Mouse (Mus musculus) left cerebral cortex, postnatal 4 days (tissue): ENCODE results near the gene Igfbpl1. TPM values are rescaled to one million over a fixed set of nuclear protein-coding genes. Genes with fewer than 3 reads are reported as not detected.

Source experiments
- DNase-seq: peaks from one replicate; pipeline ENCODE4 v3.0.0-alpha.2; 2022
- intact Hi-C: fragments of 180-260 bp; cut with DNase I; formaldehyde crosslinking; loops from one replicate; pipeline ENCODE4 v1.15.1; 2025
- total RNA-seq, 2 experiments: library from RNA; stranded (reverse); gene quantifications; 2 replicates each; pipeline ENCODE4 v1.2.3; 2021

The Igfbpl1 gene
- 10 to 100 TPM; 35.5 to 36.2 TPM for total RNA-seq

DNA sequence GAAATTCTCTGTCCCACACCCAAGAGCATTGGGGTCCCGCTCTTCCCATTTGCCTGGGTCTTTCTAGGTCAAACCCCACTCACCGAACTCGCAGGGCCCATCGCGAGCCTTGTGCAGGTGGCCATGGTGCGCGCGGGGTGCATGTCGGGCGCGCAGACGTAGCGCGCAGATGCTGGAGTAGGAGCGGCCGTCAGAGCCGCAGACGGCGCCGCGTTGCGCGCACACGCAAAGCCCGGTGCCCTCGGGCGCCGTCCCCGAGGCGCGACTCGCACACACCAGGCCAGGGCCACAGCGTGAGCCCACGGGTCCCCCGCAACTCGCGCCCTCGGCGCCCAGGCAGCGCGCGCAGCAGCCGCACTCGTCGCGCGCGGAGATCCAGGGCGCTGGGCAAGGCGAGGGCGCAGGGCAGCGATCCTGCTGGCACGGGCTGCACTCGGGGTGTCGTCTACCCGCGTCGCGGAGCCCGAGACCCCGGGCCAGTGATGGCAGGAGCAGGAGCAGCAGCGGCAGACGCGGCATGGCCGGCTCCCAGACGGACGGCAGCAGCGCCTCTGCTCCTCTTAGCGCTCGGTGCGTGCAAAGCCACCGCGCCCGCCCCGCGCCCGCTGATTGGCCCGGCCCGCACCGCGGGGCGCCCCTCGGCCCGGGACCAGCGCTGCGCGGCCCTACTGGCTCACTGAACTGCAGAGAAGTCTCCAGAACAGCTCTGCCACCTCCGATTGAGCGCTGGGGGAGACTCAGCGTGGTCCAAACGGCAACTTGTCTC lies at the start of gene Igfbpl1:
Igfbpl1 (minus strand) TSS at position 649 of the 766 bp plus-strand sequence.
- peak; percentile 79 for DNase-seq
- intact Hi-C loops: no loop called here

DNA sequence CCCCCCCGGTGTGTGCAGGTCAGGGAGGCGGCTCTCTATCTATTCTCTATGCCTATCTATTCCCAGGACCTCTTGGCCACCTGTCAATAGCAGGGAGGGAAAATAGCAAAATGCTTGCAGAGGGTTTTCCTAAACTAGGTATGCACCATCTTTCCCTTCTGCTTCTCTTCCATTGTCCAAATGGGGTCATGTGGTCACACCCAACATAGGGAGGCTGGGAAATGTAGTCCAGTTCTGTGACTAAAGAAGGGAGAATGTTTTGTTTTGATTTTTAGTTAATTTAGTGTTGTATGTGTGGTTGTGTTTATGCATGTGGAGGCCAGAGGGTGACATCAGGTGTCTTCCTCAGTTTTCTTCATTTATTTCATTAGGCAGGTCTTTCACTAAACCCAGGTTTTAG lies 45.4 kb upstream of the Igfbpl1 start:
- no peak for DNase-seq
- intact Hi-C loops: no loop called here

DNA sequence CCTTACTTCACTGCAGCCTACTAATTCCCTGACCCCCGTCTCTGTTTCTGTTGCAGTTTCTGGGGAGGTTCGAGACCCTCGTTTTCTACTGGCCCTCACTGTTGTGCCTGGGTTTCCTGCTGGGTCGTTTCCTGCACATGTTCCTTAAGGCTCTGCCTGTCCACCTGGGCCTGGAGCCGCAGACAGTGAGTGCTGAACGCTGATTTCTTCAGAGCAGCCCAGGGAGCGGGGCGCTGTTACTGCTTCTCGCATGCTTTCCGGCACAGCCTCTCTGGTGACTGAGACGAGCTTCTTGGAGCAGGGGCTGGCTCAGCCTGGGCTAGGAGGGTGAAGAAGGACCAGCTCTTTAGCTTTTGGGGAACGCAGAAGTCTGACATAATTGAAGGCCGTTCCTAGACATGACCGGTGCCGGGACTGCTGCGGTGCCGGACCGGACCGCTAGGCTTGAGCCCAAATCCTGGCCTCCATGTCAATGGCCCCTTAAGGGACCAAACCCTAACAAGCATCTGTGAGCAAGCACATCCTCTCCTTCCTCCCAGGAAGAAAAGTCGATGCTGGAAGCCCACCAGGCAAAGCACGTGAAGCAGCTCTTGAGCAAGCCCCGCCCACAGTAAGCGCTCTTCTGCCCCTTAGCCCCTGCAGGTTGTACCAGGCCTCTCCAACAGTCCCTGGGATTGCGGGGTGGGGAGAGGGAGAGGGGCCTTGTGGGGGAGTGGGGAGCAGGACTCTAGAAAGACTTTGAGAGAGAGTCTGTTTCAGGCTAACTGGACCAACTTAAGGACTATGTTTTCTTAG lies 42.5 kb upstream of the Igfbpl1 start:
- DNase-seq: no peak
- intact Hi-C loops: no loop called here

DNA sequence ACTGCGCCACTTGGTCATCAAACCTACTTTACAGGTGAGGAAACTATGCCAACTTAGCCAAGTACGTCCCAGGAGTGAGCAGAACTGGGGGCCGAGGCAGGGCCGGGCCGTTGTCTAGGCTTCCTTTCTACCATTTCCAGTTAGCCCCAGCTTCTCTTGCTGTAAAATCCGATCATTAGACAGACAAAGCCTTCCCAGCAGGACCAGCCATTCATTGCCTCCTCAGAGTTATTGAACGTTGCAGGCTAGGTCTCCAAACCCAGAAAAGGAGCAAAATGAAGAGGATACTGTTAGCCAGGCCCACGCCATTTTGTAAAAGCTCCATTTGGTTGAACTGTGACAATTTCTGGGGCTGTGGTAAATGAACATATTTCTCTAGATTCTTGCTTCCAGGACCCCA lies 40.7 kb upstream of the Igfbpl1 start:
- intact Hi-C loops: no loop called here

DNA sequence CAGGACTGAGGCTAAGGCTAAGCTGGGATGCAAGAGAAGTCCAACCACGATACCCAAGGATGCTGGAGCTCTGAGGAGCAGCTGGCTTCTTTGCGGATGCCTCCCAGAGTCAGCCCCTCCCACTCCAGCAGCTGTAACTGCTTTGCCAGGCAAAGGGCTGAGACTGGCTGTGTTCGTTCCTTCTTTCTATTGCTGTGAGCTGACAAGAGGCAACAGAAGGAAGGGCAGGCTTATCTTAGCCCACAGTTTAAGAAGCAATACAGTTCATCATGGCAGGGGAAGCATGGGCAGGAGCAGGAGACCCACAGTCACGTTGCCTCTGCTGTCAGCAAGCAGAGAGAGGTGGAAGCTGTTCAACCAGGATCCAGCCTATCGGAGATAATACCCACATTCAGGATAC lies 34.4 kb upstream of the Igfbpl1 start:
- no peak for DNase-seq
- intact Hi-C loops: no loop called here

More for the DNA sequence above, 40.7 kb upstream of the Igfbpl1 start:
- no peak for DNase-seq

DNA sequence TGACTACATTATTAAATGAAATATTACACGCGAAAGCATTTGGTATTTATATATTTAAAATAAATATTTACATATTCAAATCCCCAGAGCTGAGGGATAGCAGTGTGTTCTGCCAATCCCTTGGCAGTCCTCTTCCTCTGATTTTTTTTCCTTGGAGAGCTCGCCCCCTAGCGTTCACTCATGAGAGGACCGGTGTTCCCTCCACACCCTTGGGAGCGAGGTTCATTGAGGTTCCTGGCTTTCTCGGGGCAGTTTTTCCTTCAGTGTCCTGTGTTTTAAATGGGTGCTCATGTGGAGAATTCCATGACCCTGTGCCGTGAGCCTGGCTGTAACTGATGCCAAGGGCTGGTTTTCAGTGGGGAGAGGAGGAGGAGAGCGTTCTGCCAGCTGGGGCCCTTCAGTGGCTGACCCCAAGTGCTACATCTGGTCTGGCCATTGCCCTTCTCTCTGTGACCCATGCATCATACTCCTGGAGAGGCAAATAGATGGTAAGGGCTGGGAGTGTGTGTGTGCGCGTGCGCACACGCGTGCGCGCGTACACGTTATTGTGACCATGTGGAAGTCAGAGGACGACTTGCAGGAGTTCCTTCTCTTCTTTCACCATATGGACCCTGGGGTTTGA lies 29.2 kb upstream of the Igfbpl1 start:
- DNase-seq: peak; percentile 81
- intact Hi-C loops: loop anchor here (10.0 kb wide), 1 partner anchor 441 kb away; no protein-coding TSS in a partner anchor

DNA sequence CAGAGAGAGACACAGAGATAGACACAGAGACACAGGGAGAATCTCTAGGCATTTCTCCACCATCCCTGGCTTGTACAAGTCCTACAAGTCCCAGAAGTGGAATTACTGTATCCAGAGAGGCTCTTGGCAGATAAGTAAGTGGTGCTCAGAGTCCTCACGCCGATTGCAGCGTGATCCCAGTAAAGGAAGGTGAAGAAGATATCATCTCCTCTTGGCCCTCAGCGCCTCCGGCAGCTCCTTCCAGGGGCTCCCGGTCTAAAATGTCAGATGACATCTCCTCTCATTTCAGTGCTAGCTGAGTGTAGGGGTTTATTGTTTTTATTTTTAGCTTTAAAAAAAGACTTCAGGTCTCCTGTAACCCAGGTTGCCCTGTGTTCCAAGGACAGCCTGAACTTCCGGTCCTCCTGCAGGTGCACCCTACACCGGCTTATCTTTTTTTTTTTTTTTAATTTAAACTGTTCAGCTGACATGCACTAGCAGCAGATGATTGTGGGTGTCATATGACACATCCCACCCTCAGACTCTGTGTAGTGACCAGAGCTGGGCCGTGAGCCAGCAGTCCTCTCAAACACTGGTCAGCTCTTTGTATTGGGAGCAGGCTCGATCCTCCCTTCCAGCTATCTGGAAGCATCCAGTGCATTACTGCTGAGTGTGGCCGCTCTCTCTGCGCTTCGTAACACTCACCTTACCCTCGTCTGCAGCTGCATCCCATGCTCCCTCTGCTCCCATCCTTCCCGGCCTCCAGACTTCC lies 26.9 kb upstream of the Igfbpl1 start:
- intact Hi-C loops: loop anchor here (10.0 kb wide), 1 partner anchor 439 kb away; no protein-coding TSS in a partner anchor
- DNase-seq: no peak

DNA sequence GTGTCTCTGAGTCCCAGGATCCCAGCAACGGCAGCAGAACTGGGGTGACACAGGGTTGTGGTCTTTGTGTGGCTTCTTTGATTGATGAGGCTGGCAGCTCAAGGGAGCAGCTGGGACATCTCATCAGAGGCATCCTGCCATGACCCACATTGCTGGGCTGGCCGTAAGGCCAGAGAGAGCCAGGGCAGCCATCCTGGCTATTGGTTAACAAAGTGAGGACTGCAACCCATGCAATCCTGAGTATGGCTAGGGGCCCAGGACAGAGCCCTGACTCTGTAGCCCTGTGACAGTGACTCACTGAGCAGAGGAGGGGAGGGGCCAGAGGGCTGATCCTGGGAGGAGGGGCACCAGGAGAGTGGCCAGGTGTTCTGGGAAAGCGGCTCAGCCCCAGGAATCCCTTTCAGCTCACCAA lies 24.9 kb upstream of the Igfbpl1 start:
- intact Hi-C loops: loop anchor here (10.0 kb wide), 1 partner anchor 437 kb away; no protein-coding TSS in a partner anchor
- DNase-seq: peak; percentile 21

DNA sequence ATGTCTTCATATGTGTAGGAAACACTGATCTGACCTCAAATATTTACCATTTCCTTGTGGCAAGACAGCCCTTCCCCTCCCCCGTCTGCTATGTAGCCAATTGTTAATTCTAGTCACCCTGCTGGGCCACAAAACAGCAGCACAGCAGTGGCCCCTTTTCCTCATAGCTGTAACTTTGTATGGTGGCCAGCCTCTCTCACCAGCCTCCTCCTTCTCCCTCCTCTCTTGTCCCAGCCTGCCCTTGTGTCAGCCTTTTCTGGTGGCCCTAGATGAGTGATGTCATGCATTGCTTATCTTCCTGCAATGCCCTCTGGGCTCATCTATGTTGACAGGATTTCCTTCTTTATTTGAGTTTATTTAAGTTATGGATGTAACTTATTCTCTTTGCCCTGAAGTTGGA lies 22.7 kb upstream of the Igfbpl1 start:
- no peak for DNase-seq
- intact Hi-C loops: loop anchor here (2.0 kb wide), 1 partner anchor 17 kb away; no protein-coding TSS in a partner anchor

DNA sequence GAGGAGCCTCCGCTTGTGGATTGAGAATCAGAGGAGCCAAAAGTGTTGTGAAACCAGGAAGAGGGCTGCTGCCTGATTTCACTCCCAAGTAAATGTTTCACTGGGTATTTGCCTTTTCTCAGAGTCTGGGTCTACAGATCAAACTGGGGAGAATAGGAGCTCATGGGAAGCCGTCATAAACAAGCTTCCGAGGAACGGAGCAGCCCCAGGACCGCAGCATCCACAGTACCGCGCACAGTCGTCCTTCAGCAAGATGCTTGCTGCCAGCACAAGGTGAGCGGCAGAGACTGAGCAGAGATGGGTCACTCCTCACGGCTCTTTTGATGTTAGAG lies 22.1 kb upstream of the Igfbpl1 start:
- intact Hi-C loops: loop anchor here (2.0 kb wide), 1 partner anchor 16 kb away; no protein-coding TSS in a partner anchor
- no peak for DNase-seq

DNA sequence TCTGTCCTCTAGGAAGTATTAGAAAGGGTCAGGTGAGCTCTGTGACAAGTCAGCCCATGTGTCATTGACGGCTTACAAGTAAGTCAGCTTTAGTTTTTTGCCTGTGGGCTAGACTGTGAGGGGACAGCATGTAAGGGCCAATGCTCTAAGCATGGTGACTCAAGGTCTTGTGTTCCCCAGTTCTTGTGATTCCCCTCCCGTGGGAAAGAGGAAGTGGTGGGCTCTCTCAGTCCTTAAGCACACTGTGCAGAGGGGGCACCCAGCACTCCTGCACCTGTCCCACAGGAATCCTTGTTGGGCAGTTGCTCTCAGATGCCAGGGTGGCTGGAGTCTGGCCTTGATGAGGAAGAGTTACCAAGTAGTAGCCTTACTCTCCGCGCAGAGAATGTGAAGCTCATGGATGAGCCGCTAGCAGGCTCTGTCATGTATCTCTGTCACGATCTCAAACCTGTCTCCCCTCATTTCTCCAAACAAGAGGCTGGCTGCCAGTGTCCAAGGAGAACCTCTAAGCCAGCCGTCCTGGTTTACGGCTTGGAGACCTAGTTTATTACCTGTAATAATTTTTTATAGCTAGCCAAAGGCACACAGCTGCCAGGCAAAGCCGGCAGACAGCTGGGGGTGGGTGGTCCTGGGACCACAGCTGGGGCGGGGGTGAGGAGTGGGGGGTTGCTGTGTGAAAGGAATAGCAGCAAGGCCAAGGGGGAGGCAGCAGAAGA lies 21.5 kb upstream of the Igfbpl1 start, which contains the start of gene Stra6l:
Stra6l (plus strand) TSS at position 556 of the 716 bp plus-strand sequence.
- DNase-seq: no peak
- intact Hi-C loops: loop anchor here (2.0 kb wide), 1 partner anchor 15 kb away; no protein-coding TSS in a partner anchor

DNA sequence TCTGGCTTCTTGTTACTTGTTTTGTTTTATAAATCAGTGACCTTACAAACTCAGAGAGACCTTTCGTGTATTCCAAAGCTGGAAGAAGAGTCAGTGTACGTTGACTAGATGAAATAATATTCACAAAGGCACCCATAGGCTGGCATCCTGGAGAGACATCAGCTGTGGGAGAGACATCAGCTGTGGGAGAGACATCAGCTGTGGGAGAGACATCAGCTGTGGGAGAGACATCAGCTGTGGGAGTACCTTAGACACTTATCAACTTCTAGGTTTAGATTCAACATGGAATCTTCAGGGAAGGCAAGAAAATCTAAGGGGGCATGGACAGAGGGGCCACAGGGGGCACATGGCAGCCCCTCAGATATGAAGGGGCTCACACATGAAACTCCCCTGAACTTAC lies 19.5 kb upstream of the Igfbpl1 start:
- no peak for DNase-seq
- intact Hi-C loops: no loop called here

DNA sequence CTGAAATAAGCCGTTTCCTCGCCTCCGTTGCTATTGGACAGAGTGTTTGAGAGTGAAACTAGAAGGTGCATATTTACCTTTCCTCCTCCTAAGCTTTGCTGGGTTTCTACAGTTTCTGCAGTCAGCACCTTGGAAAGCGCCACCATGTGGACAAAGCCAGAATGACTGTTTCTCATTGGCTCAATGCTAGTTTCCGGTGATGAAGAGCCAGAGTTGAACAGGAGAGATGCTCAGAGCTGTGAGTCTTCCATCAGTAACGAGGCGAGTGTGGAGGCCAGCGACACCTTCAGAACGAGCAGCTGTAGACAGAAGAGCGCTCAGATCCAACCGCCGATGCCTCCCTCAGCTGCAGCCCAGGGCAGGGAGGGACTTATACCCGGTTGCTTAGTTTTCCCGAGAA lies 17.6 kb upstream of the Igfbpl1 start:
- DNase-seq: peak; percentile 43
- intact Hi-C loops: no loop called here

DNA sequence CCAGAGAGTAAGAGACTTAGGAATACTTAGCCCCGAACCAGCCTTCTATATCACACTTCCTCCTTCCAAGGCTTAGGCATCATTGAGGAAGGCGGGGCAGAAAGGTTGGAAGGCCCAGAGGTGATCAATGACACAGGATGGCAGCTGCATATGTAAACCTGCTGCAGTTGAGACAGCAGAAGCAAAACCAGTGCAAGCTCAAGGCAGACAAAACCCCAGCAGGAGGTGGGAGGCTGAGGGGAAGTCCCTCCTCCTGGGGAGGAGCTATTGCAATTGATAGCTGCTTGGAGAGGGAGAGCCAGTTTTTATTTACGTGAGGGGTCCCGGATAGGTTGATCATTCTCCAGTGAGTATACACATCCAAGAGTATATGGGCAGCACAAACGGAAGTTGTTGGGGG lies 6.7 kb upstream of the Igfbpl1 start:
- no peak for DNase-seq
- intact Hi-C loops: loop anchor here (2.0 kb wide), 1 partner anchor 15 kb away; the partner anchor contains the start of gene Stra6l

DNA sequence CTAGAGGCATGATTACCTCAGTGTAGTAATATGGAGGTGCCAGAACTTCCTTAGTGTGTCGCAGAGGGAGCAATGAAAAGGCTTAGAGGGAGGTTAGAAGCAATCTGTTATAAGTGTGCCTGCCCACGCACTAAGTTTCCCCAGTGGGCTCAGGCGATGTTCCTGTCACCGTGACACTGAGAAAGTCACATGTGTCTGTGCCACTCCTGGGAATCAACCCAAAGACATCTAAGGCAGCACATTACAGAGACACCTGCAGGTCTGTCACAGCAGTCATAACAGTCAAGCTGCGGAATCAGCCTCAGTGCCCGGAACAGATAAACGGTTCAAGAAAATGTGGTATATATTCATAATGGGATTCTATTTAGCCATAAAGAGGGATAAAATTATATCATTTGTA lies 5.3 kb upstream of the Igfbpl1 start:
- intact Hi-C loops: loop anchor here (2.0 kb wide), 1 partner anchor 17 kb away; the partner anchor contains the start of gene Stra6l
- no peak for DNase-seq

DNA sequence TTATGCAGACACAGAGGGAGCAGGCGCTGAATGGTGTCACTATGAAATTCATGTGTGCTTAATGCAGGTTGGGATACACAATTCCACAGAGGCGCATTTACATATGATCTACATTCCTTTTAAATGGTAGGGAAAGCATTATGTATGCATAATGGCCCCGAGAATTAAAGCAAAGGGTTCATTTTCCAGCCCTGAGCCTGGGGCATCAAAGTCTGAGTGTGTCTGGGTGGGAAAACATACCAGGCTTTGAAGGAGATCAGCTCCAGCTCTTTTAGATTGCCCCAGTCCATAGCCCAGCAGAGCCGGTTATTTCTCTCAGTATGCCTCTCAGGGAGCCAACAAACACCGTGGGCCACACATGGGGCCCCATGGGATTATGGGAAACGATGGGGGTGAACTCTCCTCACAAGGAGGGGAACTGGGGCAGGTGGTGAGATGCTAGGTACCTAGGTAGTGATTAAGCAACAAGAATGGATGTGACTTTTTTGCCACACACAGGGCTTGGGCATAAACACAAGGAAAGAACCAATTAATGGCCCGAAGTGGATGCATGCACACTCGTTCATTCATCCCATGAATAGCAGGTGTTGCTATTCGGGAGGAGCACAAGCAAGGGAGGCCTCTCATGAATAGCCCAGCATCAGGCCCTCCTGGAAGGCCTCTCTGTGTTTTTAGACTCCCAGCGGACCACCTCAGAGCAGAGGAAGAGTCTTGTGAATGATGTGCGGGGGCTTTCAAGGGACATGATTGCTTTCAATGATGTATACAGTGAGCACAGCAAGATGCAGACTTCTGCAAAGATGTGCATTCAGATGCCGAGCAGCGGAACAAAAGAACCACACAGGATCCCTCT lies 3.4 kb upstream of the Igfbpl1 start:
- intact Hi-C loops: no loop called here
- no peak for DNase-seq

DNA sequence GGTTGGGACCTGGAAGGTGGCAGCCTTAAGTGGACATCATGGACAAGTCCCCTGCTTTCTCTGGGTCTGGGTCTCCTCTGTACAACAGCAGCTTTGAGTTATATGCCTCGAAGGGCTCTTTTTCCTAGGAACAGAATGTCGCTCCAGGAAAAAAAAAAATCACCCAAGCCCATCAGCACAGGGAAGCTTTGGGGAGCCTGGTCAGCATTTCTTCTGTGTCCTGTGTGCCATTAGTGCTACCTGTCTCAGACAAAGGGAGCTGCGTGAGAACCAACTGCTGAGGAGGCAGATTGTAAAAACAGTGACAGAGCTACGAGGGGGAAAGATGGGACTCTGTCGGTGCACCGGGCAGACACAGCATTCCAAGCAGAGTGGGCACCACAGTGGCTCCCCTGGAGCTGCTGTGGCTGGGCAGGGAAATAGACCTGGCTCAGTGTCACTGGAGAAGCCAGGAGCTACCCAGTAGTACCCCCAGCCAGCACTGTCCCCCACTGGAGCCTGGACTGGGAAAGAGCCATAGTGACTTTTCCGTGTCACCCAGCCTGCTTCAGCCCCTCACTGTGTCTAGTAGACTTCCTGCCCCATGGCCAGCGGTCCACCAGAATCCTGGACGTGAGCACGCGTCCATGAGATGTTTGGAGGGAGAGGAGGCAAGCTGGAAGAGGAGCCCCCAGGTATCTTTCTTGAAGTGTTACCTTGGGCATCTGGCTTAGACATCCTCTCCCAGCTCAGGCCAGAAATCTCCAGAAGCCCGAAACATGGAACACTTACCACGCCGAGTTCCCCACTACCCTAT lies 1.8 kb downstream of the Igfbpl1 start:
- no peak for DNase-seq
- intact Hi-C loops: no loop called here
